Mouse (Mus musculus) CH12.LX (cell line): ENCODE measurements around the gene Ifng. TPM values are rescaled to one million over a fixed set of nuclear protein-coding genes. Genes with fewer than 3 reads are reported as not detected.
A peak's percentile ranks its signal among the peaks of the same experiment; 100 is the strongest.

ENCODE experiments used
- DNase-seq: peaks from one replicate; pipeline ENCODE4 v3.0.0-alpha.2; 2013; ENCODE audit errors: extremely low read depth
- H3K27ac ChIP-seq: 2 replicates; pipeline ENCODE4 v1.5.1; 2012; ENCODE audit warnings: low read depth, mild to moderate bottlenecking, control low read depth, moderate library complexity; ENCODE audit not compliant: insufficient read depth
- H3K27me3 ChIP-seq: replicated peaks from 2 replicates; pipeline ENCODE3; 2012; ENCODE audit warnings: inconsistent platforms
- H3K36me3 ChIP-seq, 2 experiments: replicated peaks in 1 of 2; 2 replicates each; pipeline versions ENCODE3 to v1.6.1; 2012; ENCODE audit warnings: inconsistent platforms in 1 of 2, low read length in 1 of 2, mild to moderate bottlenecking in 1 of 2, mixed read lengths in 1 of 2, moderate library complexity in 1 of 2; ENCODE audit not compliant: control insufficient read depth in 1 of 2, insufficient read depth in 1 of 2
- H3K4me1 ChIP-seq, 2 experiments: 2 replicates each; pipeline ENCODE4 v1.6.1; 2012; ENCODE audit warnings: inconsistent platforms in 1 of 2, moderate library complexity in 1 of 2; ENCODE audit not compliant: insufficient read depth in 2 of 2, control insufficient read depth in 1 of 2
- H3K4me2 ChIP-seq: 2 replicates; pipeline ENCODE4 v1.6.1; 2012; ENCODE audit warnings: low read depth, mild to moderate bottlenecking, control low read depth; ENCODE audit not compliant: poor library complexity, insufficient read depth, severe bottlenecking
- H3K4me3 ChIP-seq, 3 experiments: fragments of 150-350 bp in 1 of 3; sonication (generic) in 1 of 3; replicated peaks in 1 of 3; 2 replicates each; pipeline versions ENCODE3 to v1.5.1; 2011 to 2012; ENCODE audit warnings: low read depth in 2 of 3, low read length in 2 of 3, mild to moderate bottlenecking in 2 of 3, moderate library complexity in 2 of 3, control low read depth in 1 of 3, improper control_type of control experiment in 1 of 3, inconsistent platforms in 1 of 3, mixed read lengths in 1 of 3; ENCODE audit not compliant: poor library complexity in 1 of 3
- H3K79me2 ChIP-seq: replicated peaks from 2 replicates; pipeline ENCODE4 v1.6.1; 2012; ENCODE audit warnings: mild to moderate bottlenecking, moderate library complexity; ENCODE audit not compliant: control insufficient read depth, poor library complexity, insufficient read depth, severe bottlenecking; ENCODE audit errors: extremely low read depth
- H3K9ac ChIP-seq: 2 replicates; pipeline ENCODE4 v1.6.1; 2012; ENCODE audit warnings: low read depth, mild to moderate bottlenecking, control low read depth, moderate library complexity; ENCODE audit not compliant: insufficient read depth
- H3K9me3 ChIP-seq: replicated peaks from 2 replicates; pipeline ENCODE3; 2012; ENCODE audit warnings: low read length, inconsistent platforms, mixed read lengths
- BHLHE40 ChIP-seq: IDR thresholded peaks from 2 replicates; pipeline ENCODE4 v1.6.1; 2011; ENCODE audit warnings: mild to moderate bottlenecking, low read depth, low read length, improper control_type of control experiment
- CTCF ChIP-seq, 2 experiments: IDR thresholded peaks in 1 of 2; conservative IDR thresholded peaks in 1 of 2; 2 replicates each; pipeline ENCODE4 v1.5.1; 2011 to 2012; ENCODE audit warnings: low read depth in 2 of 2, low read length in 2 of 2, improper control_type of control experiment in 1 of 2, inconsistent platforms in 1 of 2, mild to moderate bottlenecking in 1 of 2, moderate library complexity in 1 of 2
- EP300 ChIP-seq: IDR thresholded peaks from 2 replicates; pipeline ENCODE4 v1.6.1; 2011; ENCODE audit warnings: low read length, improper control_type of control experiment
- ETS1 ChIP-seq: conservative IDR thresholded peaks from 2 replicates; pipeline ENCODE4 v1.6.1; 2012; ENCODE audit warnings: low read depth, mild to moderate bottlenecking, inconsistent platforms, low read length, improper control_type of control experiment, moderate library complexity
- HCFC1 ChIP-seq: IDR thresholded peaks from 2 replicates; pipeline ENCODE4 v1.6.1; 2012; ENCODE audit warnings: low read depth, mild to moderate bottlenecking, inconsistent platforms, low read length, improper control_type of control experiment
- IRF4 ChIP-seq: IDR thresholded peaks from 2 replicates; pipeline ENCODE4 v1.6.1; 2014; ENCODE audit warnings: low read depth, mild to moderate bottlenecking, inconsistent platforms, low read length, improper control_type of control experiment
- JUN ChIP-seq: IDR thresholded peaks from 2 replicates; pipeline ENCODE4 v1.6.1; 2011; ENCODE audit warnings: low read depth, mild to moderate bottlenecking, low read length, improper control_type of control experiment, moderate library complexity; ENCODE audit not compliant: insufficient read depth
- JUND ChIP-seq: conservative IDR thresholded peaks from 2 replicates; pipeline ENCODE4 v1.6.1; 2011; ENCODE audit warnings: low read depth, low read length, improper control_type of control experiment
- KAT2A ChIP-seq: IDR thresholded peaks from 2 replicates; pipeline ENCODE4 v1.6.1; 2012; ENCODE audit warnings: low read length, improper control_type of control experiment, inconsistent platforms; ENCODE audit not compliant: insufficient replicate concordance
- MAX ChIP-seq: IDR thresholded peaks from 2 replicates; pipeline ENCODE4 v1.6.1; 2011; ENCODE audit warnings: low read length, improper control_type of control experiment
- MEF2A ChIP-seq: IDR thresholded peaks from 2 replicates; pipeline ENCODE4 v1.6.1; 2014; ENCODE audit warnings: low read depth, mild to moderate bottlenecking, inconsistent platforms, low read length, improper control_type of control experiment, borderline replicate concordance
- MYC ChIP-seq: IDR thresholded peaks from 2 replicates; pipeline ENCODE4 v1.6.1; 2011; ENCODE audit warnings: low read depth, mild to moderate bottlenecking, improper control_type of control experiment, low read length
- POLR2AphosphoS2 ChIP-seq: IDR thresholded peaks from 2 replicates; pipeline ENCODE4 v1.6.1; 2011; ENCODE audit warnings: low read depth, low read length, improper control_type of control experiment
- RAD21 ChIP-seq: IDR thresholded peaks from 2 replicates; pipeline ENCODE4 v1.6.1; 2011; ENCODE audit warnings: low read depth, mild to moderate bottlenecking, low read length, improper control_type of control experiment, moderate library complexity
- SIN3A ChIP-seq: IDR thresholded peaks from 2 replicates; pipeline ENCODE4 v1.6.1; 2012; ENCODE audit warnings: low read length, improper control_type of control experiment, inconsistent platforms
- TBP ChIP-seq: conservative IDR thresholded peaks from 2 replicates; pipeline ENCODE4 v1.6.1; 2011; ENCODE audit warnings: low read depth, low read length, improper control_type of control experiment
- USF1 ChIP-seq: IDR thresholded peaks from 2 replicates; pipeline ENCODE4 v1.6.1; 2014; ENCODE audit warnings: low read depth, mild to moderate bottlenecking, inconsistent platforms, low read length, improper control_type of control experiment
- USF2 ChIP-seq: conservative IDR thresholded peaks from 2 replicates; pipeline ENCODE4 v1.6.1; 2011; ENCODE audit warnings: low read depth, low read length, improper control_type of control experiment
- ZKSCAN1 ChIP-seq: IDR thresholded peaks from 2 replicates; pipeline ENCODE4 v1.6.1; 2012; ENCODE audit warnings: low read depth, inconsistent platforms, low read length, improper control_type of control experiment, borderline replicate concordance
- ZMIZ1 ChIP-seq: IDR thresholded peaks from 2 replicates; pipeline ENCODE4 v1.6.1; 2012; ENCODE audit warnings: low read depth, mild to moderate bottlenecking, inconsistent platforms, low read length, improper control_type of control experiment
- ZNF384 ChIP-seq: IDR thresholded peaks from 2 replicates; pipeline ENCODE4 v1.6.1; 2012; ENCODE audit warnings: low read depth, low read length, improper control_type of control experiment, inconsistent platforms
- dilution Hi-C: fragments of 300-500 bp; cut with MboI; formaldehyde crosslinking; loops from 2 replicates; pipeline ENCODE4 v1.14.3; 2020; ENCODE audit warnings: low sequenced_read_pairs; ENCODE audit not compliant: extremely low pct_unique_long_range_greater_than_20kb, extremely low pct_ligation_motif_present
- in situ Hi-C: fragments of 300-500 bp; cut with MboI; formaldehyde crosslinking; loops from 3 replicates; pipeline ENCODE4 v1.14.3; 2019; ENCODE audit warnings: low sequenced_read_pairs, low pct_ligation_motif_present, low pct_unique_long_range_greater_than_20kb, mixed read lengths
- polyA plus RNA-seq: library from polyadenylated mRNA; unstranded; fragments of >175 nt; gene quantifications from 2 replicates; pipeline ENCODE4 v1.2.1, GENCODE M21; 2012; ENCODE audit warnings: low read depth; ENCODE audit not compliant: insufficient read length
- total RNA-seq, 2 experiments: library from RNA; depleted of rRNA; stranded (reverse); fragments of 300-350 nt in 1 of 2; fragments of >200 nt in 1 of 2; gene quantifications; 2 replicates each; pipeline ENCODE4 v1.2.3; 2012 to 2014

Gene Ifng
- total and polyA plus RNA-seq, 3 experiments, result not detected

GRCm38 (mm10) chr10:118461126-118461767, 20.4 kb downstream of the Ifng start:
- Histone ChIP-seq H3K36me3 (no peaks in the 10 kb centered on the region), H3K4me1 (no peaks in the 10 kb centered on the region), H3K27ac (no peak overlapping the region), H3K27me3 (no peaks in the 10 kb centered on the region)
- no peak for DNase-seq
- in situ Hi-C loops (no loop called here), dilution Hi-C loops (no loop called here)
- TF ChIP-seq ZKSCAN1 (no peak), HCFC1 (no peak), USF1 (no peak), USF2 (no peak), RAD21 (no peak), MYC (no peak), MEF2A (no peak), JUN (no peak), JUND (no peak), MAX (no peak), POLR2AphosphoS2 (no peak), TBP (no peak)
- TF ChIP-seq, all 38 proteins: peak for 0
- Histone ChIP-seq H3K79me2 (no peaks in the 10 kb centered on the region), H3K4me3 (no peak overlapping the region), H3K9me3 (peaks cover 6% of the 10 kb centered on the region), H3K4me2 (peak overlapping the region; percentile 24; the same call in 1 of the 2 replicates), H3K9ac (no peak overlapping the region)

GRCm38 (mm10) chr10:118466481-118466880, 25.6 kb downstream of the Ifng start:
- TF ChIP-seq ZKSCAN1 (no peak), IRF4 (no peak), KAT2A (no peak), CTCF (conservative IDR thresholded peaks at IDR 0.05 in 1 of 2, IDR thresholded peaks at IDR 0.05 in 1 of 2; ENCODE audit: low read depth in 2 of 2, low read length in 2 of 2) (no peak), BHLHE40 (peak; percentile 39; the same call in 1 of the 2 replicates), ZMIZ1 (no peak), RAD21 (no peak), EP300 (0 out of 2 replicates have a peak, but pooled peaks have one; percentile 16), MEF2A (peak; percentile 37; the same call in 1 of the 2 replicates), HCFC1 (no peak), ETS1 (peak; percentile 41; the same call in 1 of the 2 replicates), SIN3A (no peak), ZNF384 (peak; percentile 41; the same call in 1 of the 2 replicates)
- dilution Hi-C loops, result no loop called here

More at GRCm38 (mm10) chr10:118466481-118466880, 25.6 kb downstream of the Ifng start:
- Histone ChIP-seq H3K4me1 (peaks cover 5 to 33% of the 10 kb centered on the region in 2 experiments), H3K4me2 (no peak overlapping the region), H3K9me3 (peaks cover 6% of the 10 kb centered on the region), H3K4me3 (no peak overlapping the region), H3K36me3 (no peaks in the 10 kb centered on the region), H3K27ac (no peak overlapping the region), H3K27me3 (no peaks in the 10 kb centered on the region), H3K79me2 (no peaks in the 10 kb centered on the region), H3K9ac (no peak overlapping the region)
- DNase-seq, result no peak
- in situ Hi-C loops, result no loop called here
